Mouse (Mus musculus): ENCODE data around the gene BC017158. TPM values are rescaled to one million over a fixed set of nuclear protein-coding genes. Genes with fewer than 3 reads are reported as not detected.
A peak's percentile ranks its signal among the peaks of the same experiment; 100 is the strongest.

BC017158 gene
- polyA plus RNA-seq, 1 experiment from 2014 or later, result 26.3 TPM

GRCm38 (mm10) chr7:128237927-128238778 lies 59.8 kb downstream of the BC017158 start, which contains the start of gene 9130023H24Rik:
Gene 9130023H24Rik, minus strand, starts transcription at chr7:128238031.
- Histone ChIP-seq H3K4me1 (peaks cover 33% of the 10 kb centered on the region), H3K27ac (peak within 1 kb of the TSS; percentile 99), H3K36me3 (peaks cover 44% of the 10 kb centered on the region), H3K9ac (peak within 1 kb of the TSS; percentile 88), H3K4me2 (peak within 1 kb of the TSS; percentile 87), H3K4me3 (peak within 1 kb of the TSS; percentile 81), H3K27me3 (replicated peaks) (no peaks in the 10 kb centered on the region), H3K9me3 (replicated peaks) (no peaks in the 10 kb centered on the region)
- WGBS (ENCODE audit: insufficient replicate concordance), result under 1% methylated on average over 72 of the region's 72 CpGs
- ATAC-seq, result peak; percentile 90

- H3K27me3 ChIP-seq (replicated peaks), result no peaks in the 10 kb centered on the region
- H3K4me1 ChIP-seq, result peaks cover 33% of the 10 kb centered on the region
- H3K9ac ChIP-seq, result peak overlapping the region; percentile 88
- H3K27ac ChIP-seq, result peak overlapping the region; percentile 99
- H3K4me2 ChIP-seq, result peak overlapping the region; percentile 87
- H3K4me3 ChIP-seq, result peak overlapping the region; percentile 81
- no peaks in the 10 kb centered on the region for H3K9me3 ChIP-seq (replicated peaks)
- H3K36me3 ChIP-seq, result peaks cover 38% of the 10 kb centered on the region
- ATAC-seq, result no peak
- 0% methylated on average over 25 of the region's 25 CpGs for WGBS (ENCODE audit: insufficient replicate concordance)
These were observed 60.4 kb downstream of the BC017158 start for GRCm38 (mm10) chr7:128237593-128237926.

DNA sequence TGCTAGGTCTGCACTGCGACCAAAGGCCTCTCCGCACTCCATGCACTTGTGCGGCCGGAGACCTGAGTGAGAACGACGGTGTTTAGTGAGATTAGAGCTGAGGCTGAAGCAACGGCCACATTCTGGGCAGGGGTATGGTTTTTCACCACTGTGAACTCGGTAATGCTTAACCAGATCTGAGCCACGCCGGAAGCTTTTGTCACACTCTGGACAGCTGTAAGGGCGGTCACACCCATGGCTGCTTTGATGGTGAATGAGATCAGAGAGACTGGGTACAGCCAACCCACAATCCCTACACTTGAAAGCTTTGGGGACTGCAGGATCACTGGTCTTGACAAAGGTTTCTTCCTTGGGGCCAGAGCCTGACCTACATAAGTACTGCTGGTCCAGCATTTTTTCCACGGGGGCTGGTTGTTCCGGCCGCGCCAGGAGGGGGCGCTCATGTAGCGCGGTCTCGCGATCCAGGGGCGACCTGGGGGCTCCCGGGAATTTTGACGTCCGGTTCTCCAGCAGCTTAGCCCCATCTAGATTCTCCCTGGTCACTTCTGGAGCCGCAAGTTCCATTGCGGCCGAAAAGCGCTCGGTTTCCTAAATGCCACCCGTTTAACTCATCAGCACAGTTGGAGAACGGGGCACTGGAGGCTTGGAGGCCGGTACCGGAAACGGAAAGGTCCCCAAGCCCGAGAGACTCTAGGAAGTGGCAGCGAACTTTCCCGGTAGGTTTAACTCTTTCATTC lies 60.9 kb downstream of the BC017158 start, which contains the start of gene Armc5:
Gene Armc5, plus strand, starts transcription at position 487 of the 737 bp plus-strand sequence.
- Histone ChIP-seq H3K4me3 (peak within 1 kb of the TSS; percentile 81), H3K27me3 (replicated peaks) (no peaks in the 10 kb centered on the region), H3K9me3 (replicated peaks) (no peaks in the 10 kb centered on the region), H3K9ac (peak within 1 kb of the TSS; percentile 88), H3K4me2 (peak within 1 kb of the TSS; percentile 87), H3K4me1 (peaks cover 33% of the 10 kb centered on the region), H3K36me3 (peaks cover 33% of the 10 kb centered on the region), H3K27ac (peak within 1 kb of the TSS; percentile 99)
- ATAC-seq, result peak; percentile 19
- WGBS (ENCODE audit: insufficient replicate concordance), result 23% methylated on average over 37 of the region's 37 CpGs

- Histone ChIP-seq H3K4me3 (peak overlapping the region; percentile 81), H3K36me3 (peaks cover 27% of the 10 kb centered on the region), H3K4me2 (peak overlapping the region; percentile 87), H3K4me1 (peaks cover 33% of the 10 kb centered on the region), H3K9me3 (replicated peaks) (no peaks in the 10 kb centered on the region), H3K27ac (peak overlapping the region; percentile 99), H3K27me3 (replicated peaks) (peaks cover 5% of the 10 kb centered on the region; the same call in 1 of the 2 replicates), H3K9ac (peak overlapping the region; percentile 88; the same call in 1 of the 2 replicates)
- ATAC-seq, result no peak
- 88% methylated on average over 13 of the region's 13 CpGs for WGBS (ENCODE audit: insufficient replicate concordance)
These were observed 61.5 kb downstream of the BC017158 start for GRCm38 (mm10) chr7:128236426-128236825.

DNA sequence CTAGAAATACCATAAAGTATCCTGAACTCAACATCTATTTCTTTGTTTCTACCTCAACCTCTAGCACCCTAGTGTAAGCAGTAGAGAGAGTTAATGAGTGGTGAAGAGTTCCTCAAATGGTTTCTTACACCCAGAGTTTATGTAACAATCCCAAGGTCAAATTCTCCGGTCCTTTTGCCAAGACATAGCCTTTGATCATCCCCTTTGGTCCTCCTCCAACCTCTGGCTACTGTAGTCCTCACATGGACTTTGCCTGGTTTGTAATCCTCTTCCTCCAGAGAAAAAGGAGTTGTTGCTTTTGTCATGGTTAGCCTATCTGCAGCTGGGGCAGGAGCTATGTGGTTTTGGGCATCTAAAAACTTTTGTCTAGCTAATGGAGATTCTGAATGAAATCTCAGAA lies 62.5 kb downstream of the BC017158 start:
- H3K4me3 ChIP-seq, result no peak overlapping the region
- WGBS (ENCODE audit: insufficient replicate concordance), result 82% methylated on average over 1 of the region's 1 CpGs
- H3K4me1 ChIP-seq, result peaks cover 28% of the 10 kb centered on the region
- H3K36me3 ChIP-seq, result peaks cover 17% of the 10 kb centered on the region
- peaks cover 9% of the 10 kb centered on the region; the same call in 1 of the 2 replicates for H3K27me3 ChIP-seq (replicated peaks)
- no peak overlapping the region for H3K4me2 ChIP-seq
- no peak overlapping the region for H3K27ac ChIP-seq
- no peaks in the 10 kb centered on the region for H3K9me3 ChIP-seq (replicated peaks)
- ATAC-seq, result no peak
- H3K9ac ChIP-seq, result no peak overlapping the region

- H3K27me3 ChIP-seq (replicated peaks), result peaks cover 9% of the 10 kb centered on the region; the same call in 1 of the 2 replicates
- WGBS (ENCODE audit: insufficient replicate concordance), result 58% methylated on average over 2 of the region's 2 CpGs
These were observed 63.2 kb downstream of the BC017158 start for GRCm38 (mm10) chr7:128234796-128235195.

GRCm38 (mm10) chr7:128231741-128232140 lies 66.2 kb downstream of the BC017158 start:
- Histone ChIP-seq H3K4me1 (peaks cover 4% of the 10 kb centered on the region), H3K4me2 (no peak overlapping the region), H3K9me3 (replicated peaks) (no peaks in the 10 kb centered on the region), H3K36me3 (peaks cover 7% of the 10 kb centered on the region), H3K4me3 (no peak overlapping the region), H3K27me3 (replicated peaks) (peaks cover 9% of the 10 kb centered on the region; the same call in 1 of the 2 replicates), H3K9ac (no peak overlapping the region), H3K27ac (no peak overlapping the region)
- ATAC-seq, result no peak
- 27% methylated on average over 8 of the region's 8 CpGs for WGBS (ENCODE audit: insufficient replicate concordance)

More at GRCm38 (mm10) chr7:128234796-128235195, 63.2 kb downstream of the BC017158 start:
- H3K4me3 ChIP-seq, result no peak overlapping the region
- no peak overlapping the region for H3K9ac ChIP-seq
- H3K27ac ChIP-seq, result no peak overlapping the region
- no peak for ATAC-seq
- H3K4me2 ChIP-seq, result no peak overlapping the region
- H3K9me3 ChIP-seq (replicated peaks), result no peaks in the 10 kb centered on the region
- peaks cover 10% of the 10 kb centered on the region for H3K36me3 ChIP-seq
- H3K4me1 ChIP-seq, result peaks cover 21% of the 10 kb centered on the region

Small RNA genes lying within 50 kb of the gene (microRNA-seq; reads per million reads assigned to microRNA genes)
- gene Mir3103, result 1.1 reads per million

Other genes starting within 250 kb of the BC017158 start
- 2.1 and 2.2 TPM in 2 replicates for gene Itgam, start 235.5 kb downstream of the BC017158 start, polyA plus RNA-seq (2016; fragmentation: Nextera tagmentation; extraction: Ambion mirVana)
- gene Gm49368, start 235.5 kb downstream of the BC017158 start, polyA plus RNA-seq (2016; fragmentation: Nextera tagmentation; extraction: Ambion mirVana), result not detected in 2 replicates
- 0.17 and 0.19 TPM in 2 replicates for gene Itgax, start 168.6 kb downstream of the BC017158 start, polyA plus RNA-seq (2016; fragmentation: Nextera tagmentation; extraction: Ambion mirVana)
- 0.08 TPM in 1 of 2 replicates, not detected in the other for gene Itgad, start 143.8 kb downstream of the BC017158 start, polyA plus RNA-seq (2016; fragmentation: Nextera tagmentation; extraction: Ambion mirVana)
- 1.2 and 1.5 TPM in 2 replicates for gene Cox6a2, start 91.8 kb downstream of the BC017158 start, polyA plus RNA-seq (2016; fragmentation: Nextera tagmentation; extraction: Ambion mirVana)
- gene Armc5, start 60.8 kb downstream of the BC017158 start, polyA plus RNA-seq (2016; fragmentation: Nextera tagmentation; extraction: Ambion mirVana), result 12.7 and 12.8 TPM in 2 replicates
- 2.9 and 3.1 TPM in 2 replicates for gene 9130023H24Rik, start 60.1 kb downstream of the BC017158 start, polyA plus RNA-seq (2016; fragmentation: Nextera tagmentation; extraction: Ambion mirVana)
- gene Tgfb1i1, start 51.4 kb downstream of the BC017158 start, polyA plus RNA-seq (2016; fragmentation: Nextera tagmentation; extraction: Ambion mirVana), result 22.3 and 25.1 TPM in 2 replicates
- 2.0 and 2.1 TPM in 2 replicates for gene Slc5a2, start 32.5 kb downstream of the BC017158 start, polyA plus RNA-seq (2016; fragmentation: Nextera tagmentation; extraction: Ambion mirVana)
- 57.7 and 58.1 TPM in 2 replicates for gene Rgs10, start 120.6 kb upstream of the BC017158 start, polyA plus RNA-seq (2016; fragmentation: Nextera tagmentation; extraction: Ambion mirVana)
- gene Tial1, start 163.5 kb upstream of the BC017158 start, polyA plus RNA-seq (2016; fragmentation: Nextera tagmentation; extraction: Ambion mirVana), result 17.9 and 18.2 TPM in 2 replicates
- gene Bag3, start 225.4 kb upstream of the BC017158 start, polyA plus RNA-seq (2016; fragmentation: Nextera tagmentation; extraction: Ambion mirVana), result 5.5 TPM in 2 replicates